Mouse (Mus musculus): Measurements from ENCODE around the gene H2-DMa.
"Not testable (repeated sequence)": the region's sequence is repeated elsewhere in the genome, so short reads cannot be mapped to it uniquely, and the experiment has no call there.

H2-DMa gene

GRCm38 (mm10) chr17:34141448-34141847, 22.1 kb downstream of the H2-DMa start:
- H3K4me1 ChIP-seq (replicated peaks; ENCODE audit: low read depth, low read length), result peaks cover 43% of the 10 kb centered on the region
- no peaks in the 10 kb centered on the region for H3K36me3 ChIP-seq (ENCODE audit: insufficient read depth, low read length)
- H3K27me3 ChIP-seq (ENCODE audit: insufficient read depth, low read length), result peaks cover 54% of the 10 kb centered on the region
- TF ChIP-seq CTCF (conservative IDR thresholded peaks at IDR 0.05; ENCODE audit: low read length) (no peak), POU5F1 (IDR thresholded peaks at IDR 0.05; ENCODE audit: borderline replicate concordance, low read length) (no peak), NANOG (IDR thresholded peaks at IDR 0.05; ENCODE audit: borderline replicate concordance, low read length) (no peak)
- no peaks in the 10 kb centered on the region for H3K9me3 ChIP-seq (ENCODE audit: low read length)
- no peak overlapping the region for H3K4me3 ChIP-seq (replicated peaks; ENCODE audit: low read length)

GRCm38 (mm10) chr17:34142456-34143010, 23.2 kb downstream of the H2-DMa start:
- Histone ChIP-seq H3K4me3 (replicated peaks; ENCODE audit: low read length) (no peak overlapping the region), H3K27me3 (ENCODE audit: insufficient read depth, low read length) (peaks cover 43% of the 10 kb centered on the region), H3K4me1 (replicated peaks; ENCODE audit: low read depth, low read length) (peaks cover 32% of the 10 kb centered on the region), H3K36me3 (ENCODE audit: insufficient read depth, low read length) (no peaks in the 10 kb centered on the region), H3K9me3 (ENCODE audit: low read length) (no peaks in the 10 kb centered on the region)
- TF ChIP-seq POU5F1 (IDR thresholded peaks at IDR 0.05; ENCODE audit: borderline replicate concordance, low read length), result no peak
- no peak for TF ChIP-seq CTCF (conservative IDR thresholded peaks at IDR 0.05; ENCODE audit: low read length)

GRCm38 (mm10) chr17:34143033-34143432, 23.7 kb downstream of the H2-DMa start, which contains the start of gene H2-DMb2:
H2-DMb2 (plus strand) TSS chr17:34143307.
- Histone ChIP-seq H3K4me3 (replicated peaks; ENCODE audit: low read length) (no peak within 1 kb of the TSS), H3K27me3 (ENCODE audit: insufficient read depth, low read length) (peaks cover 40% of the 10 kb centered on the region), H3K36me3 (ENCODE audit: insufficient read depth, low read length) (no peaks in the 10 kb centered on the region), H3K4me1 (replicated peaks; ENCODE audit: low read depth, low read length) (peaks cover 27% of the 10 kb centered on the region), H3K9me3 (ENCODE audit: low read length) (no peaks in the 10 kb centered on the region)
- no peak for TF ChIP-seq POU5F1 (IDR thresholded peaks at IDR 0.05; ENCODE audit: borderline replicate concordance, low read length)
- no peak for TF ChIP-seq NANOG (IDR thresholded peaks at IDR 0.05; ENCODE audit: borderline replicate concordance, low read length)
- no peak for TF ChIP-seq CTCF (conservative IDR thresholded peaks at IDR 0.05; ENCODE audit: low read length)

- Histone ChIP-seq H3K4me3 (replicated peaks; ENCODE audit: low read length) (no peak overlapping the region), H3K36me3 (ENCODE audit: insufficient read depth, low read length) (no peaks in the 10 kb centered on the region), H3K9me3 (ENCODE audit: low read length) (no peaks in the 10 kb centered on the region), H3K4me1 (replicated peaks; ENCODE audit: low read depth, low read length) (peaks cover 23% of the 10 kb centered on the region), H3K27me3 (ENCODE audit: insufficient read depth, low read length) (peaks cover 35% of the 10 kb centered on the region)
- no peak for TF ChIP-seq POU5F1 (IDR thresholded peaks at IDR 0.05; ENCODE audit: borderline replicate concordance, low read length)
- no peak for TF ChIP-seq CTCF (conservative IDR thresholded peaks at IDR 0.05; ENCODE audit: low read length)
- TF ChIP-seq NANOG (IDR thresholded peaks at IDR 0.05; ENCODE audit: borderline replicate concordance, low read length), result no peak
Measured at GRCm38 (mm10) chr17:34143461-34143860, 24.1 kb downstream of the H2-DMa start.

- not testable (repeated sequence) for H3K9me3 ChIP-seq (ENCODE audit: low read length); H3K36me3 ChIP-seq (ENCODE audit: insufficient read depth, low read length); H3K4me3 ChIP-seq (replicated peaks; ENCODE audit: low read length)
- Histone ChIP-seq H3K27me3 (ENCODE audit: insufficient read depth, low read length) (peaks cover 28% of the 10 kb centered on the region), H3K4me1 (replicated peaks; ENCODE audit: low read depth, low read length) (peaks cover 15% of the 10 kb centered on the region)
Measured at GRCm38 (mm10) chr17:34144221-34144620, 24.9 kb downstream of the H2-DMa start.

GRCm38 (mm10) chr17:34144960-34145371, 25.6 kb downstream of the H2-DMa start:
- Histone ChIP-seq H3K27me3 (ENCODE audit: insufficient read depth, low read length) (peaks cover 20% of the 10 kb centered on the region), H3K4me1 (replicated peaks; ENCODE audit: low read depth, low read length) (peaks cover 8% of the 10 kb centered on the region), H3K4me3 (replicated peaks; ENCODE audit: low read length) (no peak overlapping the region), H3K36me3 (ENCODE audit: insufficient read depth, low read length) (no peaks in the 10 kb centered on the region), H3K9me3 (ENCODE audit: low read length) (no peaks in the 10 kb centered on the region)
- TF ChIP-seq POU5F1 (IDR thresholded peaks at IDR 0.05; ENCODE audit: borderline replicate concordance, low read length), result no peak

- H3K4me1 ChIP-seq (replicated peaks; ENCODE audit: low read depth, low read length), result no peaks in the 10 kb centered on the region
- peaks cover 3% of the 10 kb centered on the region for H3K27me3 ChIP-seq (ENCODE audit: insufficient read depth, low read length)
- H3K4me3 ChIP-seq (replicated peaks; ENCODE audit: low read length), result no peak within 1 kb of the TSS
- TF ChIP-seq POU5F1 (IDR thresholded peaks at IDR 0.05; ENCODE audit: borderline replicate concordance, low read length) (no peak), NANOG (IDR thresholded peaks at IDR 0.05; ENCODE audit: borderline replicate concordance, low read length) (no peak), CTCF (conservative IDR thresholded peaks at IDR 0.05; ENCODE audit: low read length) (no peak)
- no peaks in the 10 kb centered on the region for H3K9me3 ChIP-seq (ENCODE audit: low read length)
- no peaks in the 10 kb centered on the region for H3K36me3 ChIP-seq (ENCODE audit: insufficient read depth, low read length)
Measured at GRCm38 (mm10) chr17:34152923-34153322, 33.6 kb downstream of the H2-DMa start, which contains the start of gene H2-DMb1. H2-DMb1 (plus strand) TSS chr17:34153072.

- H3K9me3 ChIP-seq (ENCODE audit: low read length), result no peaks in the 10 kb centered on the region
- H3K27me3 ChIP-seq (ENCODE audit: insufficient read depth, low read length), result peaks cover 3% of the 10 kb centered on the region
- no peaks in the 10 kb centered on the region for H3K4me1 ChIP-seq (replicated peaks; ENCODE audit: low read depth, low read length)
- H3K36me3 ChIP-seq (ENCODE audit: insufficient read depth, low read length), result no peaks in the 10 kb centered on the region
- no peak overlapping the region for H3K4me3 ChIP-seq (replicated peaks; ENCODE audit: low read length)
- no peak for TF ChIP-seq POU5F1 (IDR thresholded peaks at IDR 0.05; ENCODE audit: borderline replicate concordance, low read length)
- TF ChIP-seq NANOG (IDR thresholded peaks at IDR 0.05; ENCODE audit: borderline replicate concordance, low read length), result no peak
- TF ChIP-seq CTCF (conservative IDR thresholded peaks at IDR 0.05; ENCODE audit: low read length), result no peak
Measured at GRCm38 (mm10) chr17:34155534-34155933, 36.2 kb downstream of the H2-DMa start.

- Histone ChIP-seq H3K9me3 (ENCODE audit: low read length) (peaks cover 11% of the 10 kb centered on the region), H3K4me1 (replicated peaks; ENCODE audit: low read depth, low read length) (peaks cover 11% of the 10 kb centered on the region), H3K36me3 (ENCODE audit: insufficient read depth, low read length) (no peaks in the 10 kb centered on the region), H3K4me3 (replicated peaks; ENCODE audit: low read length) (no peak overlapping the region), H3K27me3 (ENCODE audit: insufficient read depth, low read length) (peaks cover 6% of the 10 kb centered on the region)
- TF ChIP-seq CTCF (conservative IDR thresholded peaks at IDR 0.05; ENCODE audit: low read length) (no peak), NANOG (IDR thresholded peaks at IDR 0.05; ENCODE audit: borderline replicate concordance, low read length) (no peak), POU5F1 (IDR thresholded peaks at IDR 0.05; ENCODE audit: borderline replicate concordance, low read length) (no peak)
Measured at GRCm38 (mm10) chr17:34164202-34164895, 45.0 kb downstream of the H2-DMa start.
